Mouse (Mus musculus): ENCODE measurements around the gene Jagn1. TPM values are rescaled to one million over a fixed set of nuclear protein-coding genes. Genes with fewer than 3 reads are reported as not detected.

The Jagn1 gene
- polyA plus RNA-seq, 1 experiment from 2014 or later = 84.3 TPM

DNA sequence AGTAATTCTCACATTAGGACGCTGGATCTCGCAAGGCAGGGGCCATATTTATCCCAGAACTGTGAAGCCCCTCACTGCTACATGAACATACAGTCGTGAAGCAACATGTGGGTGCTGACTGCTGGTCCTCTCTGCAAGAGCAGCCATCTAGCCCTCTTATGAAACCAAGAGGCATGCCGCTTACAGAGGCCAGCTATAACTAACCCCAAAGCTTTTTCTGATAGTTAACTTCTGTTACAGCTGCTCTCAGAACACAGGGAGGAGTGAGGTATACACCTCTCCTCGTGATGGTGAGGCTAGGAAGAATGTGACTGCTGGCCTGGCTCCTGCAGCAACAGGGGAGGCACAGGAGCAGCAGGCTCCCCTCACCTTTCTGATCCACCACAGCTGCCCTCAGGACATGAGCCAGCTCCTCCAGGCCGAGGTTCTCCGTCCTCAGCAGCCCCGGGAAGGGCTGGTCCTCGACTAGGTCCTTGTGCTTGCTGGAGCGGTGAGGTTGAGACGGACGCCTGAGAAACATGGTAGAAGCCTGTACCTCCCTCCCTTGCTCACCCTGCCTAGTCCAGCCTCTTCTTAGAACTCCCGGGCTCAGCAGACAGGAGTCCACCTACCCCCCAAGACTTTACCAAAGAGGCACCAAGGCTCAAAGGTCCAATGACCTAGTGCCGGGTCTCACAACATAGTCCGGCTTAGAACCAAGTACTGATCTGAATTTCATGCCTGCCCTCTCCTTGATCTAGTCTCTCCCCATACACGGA, 23.7 kb upstream of the Jagn1 start:
- WGBS = 16% methylated on average over 16 of the region's 16 CpGs
- peaks cover 24% of the 10 kb centered on the region for H3K4me1 ChIP-seq (replicated peaks)
- peak overlapping the region; percentile 83 for H3K9ac ChIP-seq (replicated peaks)
- H3K27me3 ChIP-seq = no peaks in the 10 kb centered on the region
- ATAC-seq = peak; percentile 74
- H3K4me2 ChIP-seq (replicated peaks) = peak overlapping the region; percentile 82
- H3K27ac ChIP-seq = no peak overlapping the region
- H3K4me3 ChIP-seq (replicated peaks) = peak overlapping the region; percentile 68
- no peaks in the 10 kb centered on the region for H3K9me3 ChIP-seq
- H3K36me3 ChIP-seq = peaks cover 30% of the 10 kb centered on the region

DNA sequence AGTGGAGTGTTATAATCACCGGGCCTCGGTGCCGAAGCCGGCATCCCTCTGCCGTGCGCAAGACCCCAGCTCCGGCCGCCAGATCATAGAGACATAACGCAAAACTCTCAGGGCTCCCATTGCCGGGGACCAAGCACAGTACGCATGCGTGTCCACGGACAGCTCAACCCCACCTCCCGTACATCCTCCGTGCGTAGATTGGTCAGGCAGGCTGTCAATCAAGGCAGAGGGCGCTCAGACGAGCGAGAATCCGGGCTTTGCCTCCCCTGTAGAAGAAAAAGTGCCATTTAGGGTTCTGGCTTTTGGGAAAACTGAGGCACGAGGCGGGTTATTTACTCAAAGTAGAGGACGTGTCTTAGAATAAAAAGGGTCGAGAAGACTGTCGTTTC, 23.2 kb upstream of the Jagn1 start, which contains the start of gene Rpusd3:
Gene Rpusd3, minus strand, starts transcription at position 142 of the 389 bp plus-strand sequence.
- H3K9ac ChIP-seq (replicated peaks) = peak within 1 kb of the TSS; percentile 83
- no peaks in the 10 kb centered on the region for H3K9me3 ChIP-seq
- no peak within 1 kb of the TSS for H3K27ac ChIP-seq
- H3K4me2 ChIP-seq (replicated peaks) = peak within 1 kb of the TSS; percentile 82
- peak within 1 kb of the TSS; percentile 68 for H3K4me3 ChIP-seq (replicated peaks)
- WGBS = under 1% methylated on average over 25 of the region's 25 CpGs
- ATAC-seq = peak; percentile 98
- peaks cover 24% of the 10 kb centered on the region for H3K4me1 ChIP-seq (replicated peaks)
- H3K27me3 ChIP-seq = no peaks in the 10 kb centered on the region
- H3K36me3 ChIP-seq = peaks cover 24% of the 10 kb centered on the region

DNA sequence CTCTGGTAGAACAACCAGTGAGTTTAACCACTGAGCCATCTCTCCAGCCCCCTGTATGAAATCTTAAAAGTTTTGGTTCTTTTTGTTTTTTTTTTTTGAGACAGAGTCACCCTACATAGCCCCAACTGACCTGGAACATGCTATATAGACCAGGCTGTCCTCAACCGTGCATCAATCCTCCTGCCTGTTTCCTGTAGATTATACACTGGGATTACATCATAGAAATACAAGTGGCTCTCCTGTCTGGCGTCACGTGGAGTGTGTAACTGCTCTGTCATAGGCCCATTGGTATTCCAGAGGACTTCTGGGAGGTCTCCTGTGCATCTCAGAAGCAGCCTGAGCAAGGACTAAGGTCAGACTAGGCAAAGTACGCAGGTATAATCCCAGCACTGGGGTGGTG, 19.4 kb upstream of the Jagn1 start:
- no peak overlapping the region for H3K4me3 ChIP-seq (replicated peaks)
- peaks cover 12% of the 10 kb centered on the region for H3K4me1 ChIP-seq (replicated peaks)
- H3K36me3 ChIP-seq = no peaks in the 10 kb centered on the region
- H3K9ac ChIP-seq (replicated peaks) = no peak overlapping the region
- no peak overlapping the region for H3K4me2 ChIP-seq (replicated peaks)
- no peak for ATAC-seq
- H3K27me3 ChIP-seq = no peaks in the 10 kb centered on the region
- WGBS = 87% methylated on average over 4 of the region's 4 CpGs
- H3K9me3 ChIP-seq = no peaks in the 10 kb centered on the region
- no peak overlapping the region for H3K27ac ChIP-seq

DNA sequence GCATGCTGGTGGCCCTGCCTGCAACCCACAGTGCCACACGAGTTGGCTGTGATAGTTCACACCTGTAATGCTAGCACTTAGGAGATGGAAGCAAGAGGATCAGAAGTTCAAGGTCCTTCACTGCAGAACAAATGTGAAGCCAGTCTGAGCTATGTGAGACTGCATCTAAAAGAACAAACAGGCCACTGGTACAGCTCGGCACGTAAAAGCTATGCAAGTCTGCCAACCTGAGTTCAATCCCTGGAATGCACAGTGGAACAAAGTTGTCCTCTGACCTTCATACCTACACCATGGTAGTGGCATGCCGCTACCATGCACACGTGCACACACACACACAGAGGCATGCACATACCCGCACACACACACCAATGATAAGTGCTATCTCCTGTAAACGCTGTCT, 18.2 kb upstream of the Jagn1 start:
- no peaks in the 10 kb centered on the region for H3K27me3 ChIP-seq
- H3K9me3 ChIP-seq = no peaks in the 10 kb centered on the region
- no peak for ATAC-seq
- H3K4me2 ChIP-seq (replicated peaks) = no peak overlapping the region
- no peak overlapping the region for H3K4me3 ChIP-seq (replicated peaks)
- no peak overlapping the region for H3K9ac ChIP-seq (replicated peaks)
- WGBS = 85% methylated on average over 7 of the region's 7 CpGs
- H3K27ac ChIP-seq = no peak overlapping the region
- peaks cover 4% of the 10 kb centered on the region for H3K4me1 ChIP-seq (replicated peaks)
- H3K36me3 ChIP-seq = no peaks in the 10 kb centered on the region

DNA sequence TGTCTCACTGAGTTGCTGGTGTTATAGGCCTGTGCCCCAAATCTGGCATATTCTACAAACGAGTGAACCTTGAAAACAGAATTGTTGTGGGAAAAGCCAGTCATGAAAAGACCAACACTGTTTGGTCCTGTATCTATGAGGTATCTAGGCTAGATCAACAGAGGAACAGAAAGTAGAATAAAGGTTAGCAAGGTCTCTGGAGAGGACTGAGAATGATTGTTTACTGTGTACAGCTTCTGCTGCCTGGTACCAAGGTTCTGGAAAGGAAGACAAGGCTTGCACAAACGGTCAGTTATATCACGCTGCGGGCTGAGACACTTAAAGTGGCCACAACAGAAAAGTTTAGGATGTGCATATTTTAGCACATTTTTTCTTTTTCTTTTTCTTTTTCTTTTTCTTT, 15.7 kb upstream of the Jagn1 start:
- Histone ChIP-seq H3K9me3 (no peaks in the 10 kb centered on the region), H3K27ac (no peak overlapping the region), H3K4me1 (replicated peaks) (no peaks in the 10 kb centered on the region), H3K36me3 (no peaks in the 10 kb centered on the region), H3K9ac (replicated peaks) (no peak overlapping the region), H3K27me3 (no peaks in the 10 kb centered on the region), H3K4me2 (replicated peaks) (no peak overlapping the region), H3K4me3 (replicated peaks) (no peak overlapping the region)
- WGBS = 90% methylated on average over 4 of the region's 4 CpGs
- no peak for ATAC-seq

DNA sequence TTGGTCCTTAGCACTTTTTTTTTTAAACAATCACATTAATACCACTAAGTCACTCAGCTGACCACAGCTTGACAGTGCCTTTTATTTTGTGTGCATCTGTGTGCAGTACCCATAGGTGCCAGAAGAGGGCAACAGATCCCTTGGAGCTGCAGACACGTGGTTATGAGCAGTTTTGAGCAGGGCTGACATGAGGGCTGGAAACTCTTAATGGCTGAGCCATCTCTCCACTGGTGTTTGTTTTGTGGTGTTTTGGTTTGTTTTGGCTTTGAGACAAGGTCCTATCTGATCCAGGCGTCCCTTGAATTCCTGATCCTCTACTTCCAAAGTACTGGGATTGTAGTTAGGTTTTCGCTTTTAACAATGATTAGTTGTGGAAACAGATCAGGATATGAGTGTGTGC, 15.0 kb upstream of the Jagn1 start:
- no peak overlapping the region for H3K9ac ChIP-seq (replicated peaks)
- no peak overlapping the region for H3K27ac ChIP-seq
- no peaks in the 10 kb centered on the region for H3K9me3 ChIP-seq
- H3K4me2 ChIP-seq (replicated peaks) = no peak overlapping the region
- no peaks in the 10 kb centered on the region for H3K27me3 ChIP-seq
- 65% methylated on average over 3 of the region's 3 CpGs for WGBS
- no peaks in the 10 kb centered on the region for H3K36me3 ChIP-seq
- ATAC-seq = no peak
- H3K4me3 ChIP-seq (replicated peaks) = no peak overlapping the region
- no peaks in the 10 kb centered on the region for H3K4me1 ChIP-seq (replicated peaks)

DNA sequence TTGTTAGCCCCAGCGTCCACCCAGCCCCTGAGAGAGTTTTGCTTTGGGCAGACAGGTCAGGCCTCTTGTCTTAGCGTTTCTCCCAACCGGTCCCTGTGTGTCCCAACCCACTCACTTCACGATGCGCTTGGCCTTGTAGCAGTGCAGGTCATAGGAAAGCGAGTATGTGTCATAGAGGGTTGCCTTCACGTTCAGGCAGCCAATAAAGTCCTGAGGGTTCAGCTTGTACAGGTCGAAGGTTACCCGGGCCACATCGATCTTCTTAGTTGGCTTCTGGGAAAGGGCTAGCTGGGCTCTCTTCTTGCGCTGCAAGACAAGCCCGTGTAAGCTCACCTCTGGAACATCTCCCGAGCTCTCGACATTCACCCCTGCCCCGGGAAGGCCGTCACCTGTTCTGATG, 14.4 kb upstream of the Jagn1 start:
- ATAC-seq = no peak
- Histone ChIP-seq H3K27ac (no peak overlapping the region), H3K9ac (replicated peaks) (no peak overlapping the region), H3K4me3 (replicated peaks) (no peak overlapping the region), H3K36me3 (no peaks in the 10 kb centered on the region), H3K4me1 (replicated peaks) (no peaks in the 10 kb centered on the region), H3K27me3 (no peaks in the 10 kb centered on the region), H3K4me2 (replicated peaks) (no peak overlapping the region), H3K9me3 (no peaks in the 10 kb centered on the region)
- WGBS = 95% methylated on average over 16 of the region's 16 CpGs

DNA sequence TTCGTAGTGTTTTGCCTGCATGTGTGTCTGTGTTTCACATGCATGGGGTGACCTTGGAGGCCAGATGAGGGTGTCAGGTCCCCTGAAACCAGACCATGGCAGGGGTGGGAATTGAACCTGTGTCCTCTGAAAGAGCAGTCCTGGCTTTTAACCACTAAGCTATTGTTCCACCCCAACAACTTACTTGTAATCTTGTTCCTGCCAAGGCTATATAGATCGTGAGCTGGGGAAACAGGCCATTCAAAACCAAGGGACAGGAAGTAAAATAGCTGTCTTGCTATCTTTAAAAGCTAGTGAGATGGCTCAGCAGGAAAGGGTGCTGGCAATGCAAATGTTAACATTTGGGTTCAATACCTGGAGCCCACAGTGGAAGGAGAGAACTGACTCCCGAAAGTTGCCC, 12.4 kb upstream of the Jagn1 start:
- Histone ChIP-seq H3K9ac (replicated peaks) (no peak overlapping the region), H3K27me3 (no peaks in the 10 kb centered on the region), H3K4me3 (replicated peaks) (no peak overlapping the region), H3K9me3 (no peaks in the 10 kb centered on the region), H3K4me2 (replicated peaks) (no peak overlapping the region), H3K4me1 (replicated peaks) (no peaks in the 10 kb centered on the region), H3K27ac (no peak overlapping the region), H3K36me3 (no peaks in the 10 kb centered on the region)
- 80% methylated on average over 3 of the region's 3 CpGs for WGBS
- no peak for ATAC-seq

DNA sequence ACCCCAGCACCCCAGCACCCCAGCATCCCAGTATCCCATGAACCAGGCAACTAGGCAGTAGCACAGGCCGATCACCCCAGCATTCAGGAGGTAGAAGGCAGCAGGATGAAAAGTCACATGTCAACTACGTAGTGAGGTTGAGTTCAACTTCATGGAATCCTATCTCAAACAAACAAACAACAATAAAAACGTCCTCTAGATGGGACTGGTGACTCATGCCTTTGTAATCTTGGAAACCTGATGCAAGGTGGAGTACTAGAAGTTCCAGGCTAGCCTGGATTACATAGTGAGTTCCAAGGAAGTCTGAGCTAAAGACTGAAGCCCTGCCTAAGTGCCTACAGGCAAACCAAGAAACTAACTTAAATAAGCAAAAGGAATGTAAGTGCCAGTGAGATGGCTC, 11.5 kb upstream of the Jagn1 start:
- 66% methylated on average over 3 of the region's 3 CpGs for WGBS
- H3K4me3 ChIP-seq (replicated peaks) = no peak overlapping the region

DNA sequence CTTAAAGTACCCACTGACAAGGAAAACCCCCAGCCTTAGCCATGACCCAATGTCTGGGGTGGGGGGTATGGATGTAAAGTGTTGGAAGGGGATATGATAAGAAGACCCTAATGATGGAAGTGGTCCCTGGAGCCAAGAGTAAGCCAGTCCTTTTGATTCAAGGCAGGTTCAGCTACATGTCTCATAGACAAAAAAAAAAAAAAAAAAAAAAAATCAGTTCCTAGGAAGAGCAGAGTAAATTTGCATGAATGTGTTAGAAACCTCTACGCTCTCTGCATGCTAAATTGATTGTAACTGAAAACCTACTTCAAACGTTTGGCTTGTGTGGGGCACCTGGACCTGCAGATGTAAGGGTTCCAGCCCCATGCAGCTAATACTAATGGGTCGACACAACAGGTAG, 10.6 kb upstream of the Jagn1 start:
- WGBS = 69% methylated on average over 3 of the region's 3 CpGs
- no peaks in the 10 kb centered on the region for H3K4me1 ChIP-seq (replicated peaks)
- H3K4me3 ChIP-seq (replicated peaks) = no peak overlapping the region

More for the DNA sequence above, 11.5 kb upstream of the Jagn1 start:
- ATAC-seq = no peak
- no peak overlapping the region for H3K27ac ChIP-seq
- H3K36me3 ChIP-seq = no peaks in the 10 kb centered on the region
- no peaks in the 10 kb centered on the region for H3K4me1 ChIP-seq (replicated peaks)
- no peaks in the 10 kb centered on the region for H3K27me3 ChIP-seq
- no peak overlapping the region for H3K4me2 ChIP-seq (replicated peaks)
- no peaks in the 10 kb centered on the region for H3K9me3 ChIP-seq
- no peak overlapping the region for H3K9ac ChIP-seq (replicated peaks)

DNA sequence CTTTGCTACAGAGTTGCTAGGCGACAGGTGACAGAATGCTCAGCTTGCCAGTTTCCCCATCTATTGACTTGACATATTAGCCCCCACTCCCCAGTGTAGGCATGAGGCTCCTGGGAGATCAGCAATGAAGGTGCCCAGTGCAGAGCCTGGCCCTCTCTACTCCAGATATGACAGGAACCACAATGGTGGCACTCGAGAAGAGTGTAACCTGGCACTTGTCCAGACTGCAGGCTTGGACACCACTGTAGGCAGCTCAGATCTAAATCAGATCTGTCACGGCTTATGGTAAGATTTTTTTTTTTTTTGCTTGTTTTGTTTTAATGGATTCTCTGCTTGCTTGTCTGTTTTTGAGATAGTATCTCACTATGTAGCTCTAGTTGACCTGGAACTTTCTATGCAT, 8.7 kb upstream of the Jagn1 start:
- Histone ChIP-seq H3K4me1 (replicated peaks) (no peaks in the 10 kb centered on the region), H3K27me3 (no peaks in the 10 kb centered on the region), H3K9me3 (no peaks in the 10 kb centered on the region), H3K36me3 (no peaks in the 10 kb centered on the region), H3K4me2 (replicated peaks) (no peak overlapping the region), H3K9ac (replicated peaks) (no peak overlapping the region), H3K4me3 (replicated peaks) (no peak overlapping the region), H3K27ac (no peak overlapping the region)
- ATAC-seq = no peak
- 78% methylated on average over 3 of the region's 3 CpGs for WGBS

More for the DNA sequence above, 10.6 kb upstream of the Jagn1 start:
- ATAC-seq = no peak
- Histone ChIP-seq H3K4me2 (replicated peaks) (no peak overlapping the region), H3K9me3 (no peaks in the 10 kb centered on the region), H3K36me3 (no peaks in the 10 kb centered on the region), H3K9ac (replicated peaks) (no peak overlapping the region), H3K27me3 (no peaks in the 10 kb centered on the region), H3K27ac (no peak overlapping the region)

DNA sequence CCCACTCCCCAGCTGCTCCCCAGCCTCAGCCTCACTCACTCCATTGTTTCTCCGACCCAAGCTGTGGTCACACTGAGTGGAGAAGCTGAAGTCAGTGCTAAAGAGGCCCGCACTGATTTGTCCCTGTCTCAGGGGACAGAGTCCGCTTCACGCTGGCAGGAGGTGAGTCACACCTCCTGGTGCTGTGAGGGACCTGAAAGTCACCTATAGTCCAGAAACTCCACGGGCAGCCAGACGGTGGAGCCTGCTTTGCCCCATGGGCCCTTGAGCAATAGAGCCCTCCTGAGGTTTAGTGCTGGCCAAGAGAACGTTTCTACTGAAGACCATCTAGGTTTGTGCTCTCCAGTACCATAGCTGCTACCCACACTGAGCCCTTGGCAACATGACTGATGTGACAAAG, 7.7 kb upstream of the Jagn1 start:
- Histone ChIP-seq H3K36me3 (no peaks in the 10 kb centered on the region), H3K4me1 (replicated peaks) (no peaks in the 10 kb centered on the region), H3K4me3 (replicated peaks) (no peak overlapping the region), H3K9me3 (no peaks in the 10 kb centered on the region), H3K27ac (no peak overlapping the region), H3K9ac (replicated peaks) (no peak overlapping the region), H3K4me2 (replicated peaks) (no peak overlapping the region), H3K27me3 (no peaks in the 10 kb centered on the region)
- no peak for ATAC-seq
- WGBS = 74% methylated on average over 7 of the region's 7 CpGs

DNA sequence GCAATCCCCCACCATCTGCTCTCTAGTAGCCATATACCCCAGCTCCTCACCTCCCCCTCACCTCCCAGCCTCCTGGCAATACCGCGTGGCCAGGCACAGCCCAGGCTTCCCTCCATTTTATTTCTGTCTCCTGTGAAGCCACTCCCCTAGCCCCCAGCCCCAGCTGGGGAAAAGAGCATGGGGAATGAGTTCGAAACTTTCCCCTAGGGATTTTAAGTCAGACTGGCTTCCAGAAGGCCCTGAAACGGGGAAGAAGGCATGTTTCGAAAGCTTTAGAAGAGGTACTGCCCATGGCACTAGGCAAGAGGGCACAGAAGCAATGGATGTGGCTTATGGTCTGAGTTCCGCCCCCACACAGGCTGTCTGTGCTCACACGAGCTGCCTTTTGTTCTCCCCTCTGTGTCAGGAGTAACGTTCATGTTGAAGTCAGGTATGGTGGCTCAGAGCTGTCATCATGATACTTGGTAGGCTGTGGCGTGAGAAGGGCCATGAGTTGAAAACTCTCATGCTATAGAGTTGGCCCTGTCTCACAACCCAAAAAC, 6.6 kb upstream of the Jagn1 start, which contains the start of gene Cidec:
Gene Cidec, minus strand, starts transcription at position 97 of the 542 bp plus-strand sequence.
- H3K4me2 ChIP-seq (replicated peaks) = no peak within 1 kb of the TSS
- 81% methylated on average over 9 of the region's 9 CpGs for WGBS
- no peaks in the 10 kb centered on the region for H3K9me3 ChIP-seq
- H3K9ac ChIP-seq (replicated peaks) = no peak within 1 kb of the TSS
- H3K4me3 ChIP-seq (replicated peaks) = no peak within 1 kb of the TSS
- ATAC-seq = no peak
- no peaks in the 10 kb centered on the region for H3K36me3 ChIP-seq
- no peaks in the 10 kb centered on the region for H3K4me1 ChIP-seq (replicated peaks)
- H3K27me3 ChIP-seq = no peaks in the 10 kb centered on the region
- no peak within 1 kb of the TSS for H3K27ac ChIP-seq
